Mouse (Mus musculus): ENCODE results near the gene Znrf2. TPM values are rescaled to one million over a fixed set of nuclear protein-coding genes. Genes with fewer than 3 reads are reported as not detected.

The Znrf2 gene
- polyA plus RNA-seq, 1 experiment, result 15.8 TPM

DNA sequence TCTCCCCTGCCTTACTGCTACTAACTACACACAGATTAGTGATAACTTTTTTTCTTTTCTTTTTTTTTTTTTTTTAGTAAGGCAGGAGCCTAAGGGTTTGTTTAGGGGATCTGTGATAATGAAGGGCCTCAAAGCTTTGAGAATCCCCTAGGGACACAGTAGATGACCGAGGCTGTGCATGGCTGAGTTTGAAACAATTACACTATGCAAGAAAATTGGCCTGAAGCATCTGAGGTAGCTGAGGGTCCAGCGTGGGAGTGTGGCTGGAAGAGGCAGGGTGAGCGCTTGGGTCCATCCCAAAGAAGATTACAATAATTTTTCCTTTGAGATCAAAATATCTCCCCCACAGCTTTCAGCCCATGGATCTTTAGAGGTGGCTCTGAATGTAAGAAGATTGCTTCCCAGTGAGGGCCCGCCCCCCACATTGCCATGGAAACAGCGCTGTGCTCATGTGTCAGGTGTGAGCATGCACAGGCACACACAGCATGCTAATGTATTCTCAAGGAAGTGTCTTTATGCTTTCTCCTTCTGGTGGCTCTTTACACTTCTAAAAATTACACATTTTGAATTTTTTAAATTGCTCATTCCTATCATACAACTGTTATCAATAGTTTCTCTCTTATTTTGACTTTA is 31.5 kb upstream of the Znrf2 start:
- no peaks in the 10 kb centered on the region for H3K9me3 ChIP-seq
- H3K36me3 ChIP-seq (replicated peaks; ENCODE audit: low read length), result no peaks in the 10 kb centered on the region
- H3K4me1 ChIP-seq, result peaks cover 38% of the 10 kb centered on the region
- TF ChIP-seq GATA1 (IDR thresholded peaks at IDR 0.05; ENCODE audit: borderline replicate concordance, low read length) (no peak), FLI1 (IDR thresholded peaks at IDR 0.05; ENCODE audit: low read length) (no peak)
- no peak overlapping the region for H3K4me3 ChIP-seq (replicated peaks)
- peaks cover 3% of the 10 kb centered on the region for H3K27me3 ChIP-seq (replicated peaks)

DNA sequence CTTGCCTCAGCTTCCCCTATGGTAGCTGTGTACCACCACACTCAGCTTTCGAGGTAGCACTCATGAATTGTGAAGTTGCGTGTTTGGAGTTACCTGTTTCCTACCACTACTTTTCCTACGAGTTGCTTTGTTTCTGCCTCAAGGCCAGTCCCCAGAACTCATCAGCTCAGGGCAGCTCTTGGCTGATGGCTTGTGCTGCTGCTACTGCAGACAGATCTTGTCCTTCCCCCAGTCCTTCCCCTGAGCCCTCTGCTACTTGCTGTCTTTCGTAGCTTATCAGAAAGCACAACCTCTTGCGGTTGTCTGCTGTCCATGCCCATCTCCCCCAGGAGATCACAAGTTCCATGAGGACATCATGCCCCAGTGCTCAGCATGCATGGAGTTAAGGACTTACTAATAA is 29.9 kb upstream of the Znrf2 start:
- Histone ChIP-seq H3K36me3 (replicated peaks; ENCODE audit: low read length) (no peaks in the 10 kb centered on the region), H3K27me3 (replicated peaks) (peaks cover 3% of the 10 kb centered on the region), H3K4me3 (replicated peaks) (no peak overlapping the region), H3K4me1 (peaks cover 26% of the 10 kb centered on the region), H3K9me3 (no peaks in the 10 kb centered on the region)
- TF ChIP-seq FLI1 (IDR thresholded peaks at IDR 0.05; ENCODE audit: low read length) (no peak), GATA1 (IDR thresholded peaks at IDR 0.05; ENCODE audit: borderline replicate concordance, low read length) (no peak)

GRCm38 (mm10) chr6:54788493-54788892 is 28.2 kb upstream of the Znrf2 start:
- TF ChIP-seq GATA1 (IDR thresholded peaks at IDR 0.05; ENCODE audit: borderline replicate concordance, low read length), result no peak
- TF ChIP-seq FLI1 (IDR thresholded peaks at IDR 0.05; ENCODE audit: low read length), result no peak
- no peak overlapping the region for H3K4me3 ChIP-seq (replicated peaks)
- H3K27me3 ChIP-seq (replicated peaks), result peaks cover 10% of the 10 kb centered on the region
- H3K9me3 ChIP-seq, result no peaks in the 10 kb centered on the region
- peaks cover 11% of the 10 kb centered on the region for H3K4me1 ChIP-seq
- H3K36me3 ChIP-seq (replicated peaks; ENCODE audit: low read length), result no peaks in the 10 kb centered on the region

DNA sequence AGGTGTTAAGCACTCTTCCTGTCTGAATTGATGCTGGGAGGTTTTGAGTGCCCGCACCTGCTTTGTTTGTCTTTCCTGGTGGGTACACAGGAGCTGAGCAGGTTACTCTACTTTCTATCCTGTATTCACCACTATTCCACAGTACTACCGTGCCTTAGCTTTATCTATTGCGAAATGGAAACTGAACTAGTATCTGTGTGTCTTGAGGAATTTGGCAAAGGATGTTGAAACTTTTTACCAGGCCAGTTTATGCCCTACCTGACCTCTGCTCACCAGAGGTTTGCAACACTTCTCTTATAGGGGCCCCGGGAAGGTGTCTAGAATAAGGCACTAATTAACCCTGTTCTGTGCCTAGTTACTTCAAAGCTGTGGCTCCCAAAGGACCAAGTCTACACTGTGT is 27.6 kb upstream of the Znrf2 start:
- Histone ChIP-seq H3K27me3 (replicated peaks) (peaks cover 10% of the 10 kb centered on the region), H3K4me1 (peaks cover 8% of the 10 kb centered on the region), H3K9me3 (no peaks in the 10 kb centered on the region), H3K4me3 (replicated peaks) (no peak overlapping the region), H3K36me3 (replicated peaks; ENCODE audit: low read length) (no peaks in the 10 kb centered on the region)
- TF ChIP-seq FLI1 (IDR thresholded peaks at IDR 0.05; ENCODE audit: low read length), result no peak
- no peak for TF ChIP-seq GATA1 (IDR thresholded peaks at IDR 0.05; ENCODE audit: borderline replicate concordance, low read length)

- H3K4me3 ChIP-seq (replicated peaks), result no peak overlapping the region
- H3K4me1 ChIP-seq, result peaks cover 13% of the 10 kb centered on the region
- H3K27me3 ChIP-seq (replicated peaks), result peaks cover 10% of the 10 kb centered on the region
- H3K36me3 ChIP-seq (replicated peaks; ENCODE audit: low read length), result no peaks in the 10 kb centered on the region
- no peaks in the 10 kb centered on the region for H3K9me3 ChIP-seq
- TF ChIP-seq GATA1 (IDR thresholded peaks at IDR 0.05; ENCODE audit: borderline replicate concordance, low read length) (no peak), FLI1 (IDR thresholded peaks at IDR 0.05; ENCODE audit: low read length) (no peak)
Measured at GRCm38 (mm10) chr6:54790071-54790470, 26.6 kb upstream of the Znrf2 start.

DNA sequence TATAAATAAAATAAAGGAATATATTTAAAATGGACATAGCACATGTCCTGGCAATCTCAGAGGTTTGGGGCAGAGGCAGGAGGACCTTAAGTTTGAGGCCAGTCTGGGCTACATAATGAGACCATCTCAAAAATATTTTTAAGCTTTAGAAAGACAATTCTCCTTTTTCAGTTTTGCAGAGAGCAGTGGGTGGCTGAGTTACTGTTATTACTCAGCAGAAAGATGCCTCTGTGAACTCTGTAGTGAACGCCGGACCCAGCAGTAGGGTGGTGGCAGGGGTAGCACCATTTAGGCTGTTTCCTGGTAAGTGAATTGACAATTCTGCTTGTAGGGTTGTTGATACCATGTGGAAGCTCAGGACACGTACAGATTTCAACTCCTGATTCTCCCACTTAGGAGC is 22.9 kb upstream of the Znrf2 start:
- Histone ChIP-seq H3K4me3 (replicated peaks) (no peak overlapping the region), H3K9me3 (no peaks in the 10 kb centered on the region), H3K4me1 (peaks cover 8% of the 10 kb centered on the region), H3K36me3 (replicated peaks; ENCODE audit: low read length) (no peaks in the 10 kb centered on the region), H3K27me3 (replicated peaks) (peaks cover 9% of the 10 kb centered on the region)
- TF ChIP-seq FLI1 (IDR thresholded peaks at IDR 0.05; ENCODE audit: low read length) (no peak), GATA1 (IDR thresholded peaks at IDR 0.05; ENCODE audit: borderline replicate concordance, low read length) (no peak)

GRCm38 (mm10) chr6:54794372-54794771 is 22.3 kb upstream of the Znrf2 start:
- Histone ChIP-seq H3K4me3 (replicated peaks) (no peak overlapping the region), H3K9me3 (no peaks in the 10 kb centered on the region), H3K4me1 (peaks cover 8% of the 10 kb centered on the region), H3K36me3 (replicated peaks; ENCODE audit: low read length) (no peaks in the 10 kb centered on the region), H3K27me3 (replicated peaks) (peaks cover 9% of the 10 kb centered on the region)
- TF ChIP-seq FLI1 (IDR thresholded peaks at IDR 0.05; ENCODE audit: low read length) (no peak), GATA1 (IDR thresholded peaks at IDR 0.05; ENCODE audit: borderline replicate concordance, low read length) (no peak)

DNA sequence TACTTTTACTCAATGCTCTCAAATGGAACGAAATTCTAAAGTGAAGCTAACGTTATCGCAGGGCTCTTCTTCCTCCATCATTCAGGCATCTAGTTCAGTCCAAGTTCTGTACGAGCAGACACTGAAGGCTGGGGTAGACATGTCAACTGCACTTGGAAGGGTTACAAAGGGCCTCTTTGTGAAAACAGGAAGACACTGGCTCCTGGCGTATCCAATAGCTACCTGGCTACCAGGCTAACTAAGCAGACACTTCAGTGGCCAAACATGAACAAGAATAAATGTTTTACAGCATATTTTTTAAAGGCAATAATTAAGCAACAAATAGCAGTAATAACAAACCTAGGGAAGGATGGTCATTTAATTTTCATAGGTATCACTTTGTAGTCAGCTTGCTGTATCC is 21.7 kb upstream of the Znrf2 start:
- TF ChIP-seq FLI1 (IDR thresholded peaks at IDR 0.05; ENCODE audit: low read length) (no peak), GATA1 (IDR thresholded peaks at IDR 0.05; ENCODE audit: borderline replicate concordance, low read length) (no peak)
- peaks cover 8% of the 10 kb centered on the region for H3K4me1 ChIP-seq
- no peaks in the 10 kb centered on the region for H3K36me3 ChIP-seq (replicated peaks; ENCODE audit: low read length)
- H3K9me3 ChIP-seq, result no peaks in the 10 kb centered on the region
- H3K4me3 ChIP-seq (replicated peaks), result no peak overlapping the region
- peaks cover 9% of the 10 kb centered on the region for H3K27me3 ChIP-seq (replicated peaks)

DNA sequence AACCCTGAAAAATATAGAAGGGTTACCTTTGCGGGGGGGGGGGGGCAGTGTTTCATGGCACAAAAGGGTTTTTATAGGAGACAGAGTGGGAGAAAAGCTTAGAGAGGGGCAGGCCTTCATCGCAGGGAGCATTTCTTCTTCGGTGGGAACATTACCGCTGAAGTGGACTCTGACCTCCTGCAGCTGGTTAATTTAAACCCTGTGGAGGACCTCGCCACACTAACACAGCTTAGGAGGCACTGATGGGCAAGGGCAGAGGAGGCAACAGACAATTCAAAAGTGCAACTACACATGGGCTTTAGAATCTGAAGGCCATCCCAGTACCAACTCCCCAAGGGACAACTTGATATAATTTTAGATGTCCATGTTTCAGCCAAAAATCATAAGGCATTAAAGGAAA is 20.7 kb upstream of the Znrf2 start:
- Histone ChIP-seq H3K4me1 (peaks cover 8% of the 10 kb centered on the region), H3K9me3 (no peaks in the 10 kb centered on the region), H3K36me3 (replicated peaks; ENCODE audit: low read length) (no peaks in the 10 kb centered on the region), H3K4me3 (replicated peaks) (no peak overlapping the region), H3K27me3 (replicated peaks) (peaks cover 9% of the 10 kb centered on the region)
- TF ChIP-seq FLI1 (IDR thresholded peaks at IDR 0.05; ENCODE audit: low read length), result no peak
- TF ChIP-seq GATA1 (IDR thresholded peaks at IDR 0.05; ENCODE audit: borderline replicate concordance, low read length), result no peak

GRCm38 (mm10) chr6:54802348-54802747 is 14.4 kb upstream of the Znrf2 start:
- Histone ChIP-seq H3K4me1 (peaks cover 7% of the 10 kb centered on the region; the same call in 1 of the 2 replicates), H3K27me3 (replicated peaks) (peaks cover 23% of the 10 kb centered on the region), H3K4me3 (replicated peaks) (no peak overlapping the region), H3K36me3 (replicated peaks; ENCODE audit: low read length) (no peaks in the 10 kb centered on the region), H3K9me3 (no peaks in the 10 kb centered on the region)
- TF ChIP-seq FLI1 (IDR thresholded peaks at IDR 0.05; ENCODE audit: low read length), result no peak
- no peak for TF ChIP-seq GATA1 (IDR thresholded peaks at IDR 0.05; ENCODE audit: borderline replicate concordance, low read length)
